Mouse (Mus musculus): ENCODE results near the gene Oxsm. TPM values are rescaled to one million over a fixed set of nuclear protein-coding genes. Genes with fewer than 3 reads are reported as not detected.

The Oxsm gene
- polyA plus RNA-seq, 1 experiment from 2014 or later: 1.9 TPM

Other genes with a start within 250 kb of the Oxsm start
- gene Ngly1, start 528 bp downstream of the Oxsm start, polyA plus RNA-seq (2016; fragmentation: Nextera tagmentation; extraction: Ambion mirVana): 14.3 and 18.5 TPM in 2 replicates
- gene Top2b, start 115.4 kb upstream of the Oxsm start, polyA plus RNA-seq (2016; fragmentation: Nextera tagmentation; extraction: Ambion mirVana): 64.5 and 83.2 TPM in 2 replicates